Mouse (Mus musculus): ENCODE data around the gene Vps72.
A peak's percentile ranks its signal among the peaks of the same experiment; 100 is the strongest.
"Not testable (repeated sequence)": the region's sequence is repeated elsewhere in the genome, so short reads cannot be mapped to it uniquely, and the experiment has no call there.

The Vps72 gene

GRCm38 (mm10) chr3:95133680-95134101, 22.9 kb downstream of the Vps72 start, which contains the start of the genes Scnm1 and Lysmd1:
Gene Scnm1, minus strand, starts transcription at chr3:95134011.
Gene Lysmd1, plus strand, starts transcription at chr3:95134088.
- DNase-seq (ENCODE audit: low read depth, low spot score), result peak; percentile 87

DNA sequence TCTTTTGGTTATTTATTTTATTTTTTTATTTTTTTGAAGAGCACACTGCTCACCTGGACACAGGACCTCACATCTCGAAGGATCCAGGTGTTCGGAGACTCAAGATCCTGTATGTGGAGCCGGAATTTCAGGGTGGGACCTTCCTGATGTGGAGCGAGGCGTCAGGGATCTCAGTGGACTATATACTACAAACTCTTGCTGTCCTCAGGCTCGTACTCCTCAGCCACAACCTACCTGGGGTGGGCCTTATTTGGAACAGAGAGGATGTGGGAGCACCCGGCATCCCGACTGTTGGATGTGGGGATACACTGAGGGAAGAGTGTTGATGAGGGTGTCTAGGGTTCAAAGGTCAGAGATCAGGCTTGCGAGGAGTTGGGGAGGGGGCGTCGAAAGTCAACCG, 23.3 kb downstream of the Vps72 start:
- DNase-seq (ENCODE audit: low read depth, low spot score), result not testable (repeated sequence)

DNA sequence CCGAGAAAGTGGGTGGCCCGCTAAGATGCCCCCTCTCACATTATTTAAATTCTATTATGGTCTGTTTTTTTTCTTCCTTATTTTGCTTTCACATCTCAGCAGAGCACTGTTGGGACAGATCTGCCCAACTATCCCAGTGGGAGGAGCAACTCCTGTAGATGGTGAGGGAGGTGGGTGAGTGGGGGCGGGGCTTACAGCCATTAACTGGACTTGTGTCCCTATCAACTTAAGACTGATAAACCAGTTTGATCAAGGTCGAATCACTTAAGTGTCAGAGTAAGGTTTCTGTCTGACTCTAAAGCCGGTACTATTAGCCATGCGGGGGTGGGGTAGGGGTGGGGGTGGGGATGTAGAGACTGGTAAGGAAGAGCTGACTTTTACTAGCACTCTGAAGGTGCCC, 24.2 kb downstream of the Vps72 start:
- no peak for DNase-seq (ENCODE audit: low read depth, low spot score)

GRCm38 (mm10) chr3:95135433-95136052, 24.7 kb downstream of the Vps72 start:
- DNase-seq (ENCODE audit: low read depth, low spot score), result no peak

- DNase-seq (ENCODE audit: low read depth, low spot score), result no peak
These were observed 25.5 kb downstream of the Vps72 start for GRCm38 (mm10) chr3:95136336-95136735.

GRCm38 (mm10) chr3:95139586-95140288, 28.9 kb downstream of the Vps72 start:
- DNase-seq (ENCODE audit: low read depth, low spot score), result no peak

GRCm38 (mm10) chr3:95140289-95140595, 29.4 kb downstream of the Vps72 start:
- DNase-seq (ENCODE audit: low read depth, low spot score), result no peak

GRCm38 (mm10) chr3:95140795-95141194, 30.0 kb downstream of the Vps72 start:
- DNase-seq (ENCODE audit: low read depth, low spot score), result no peak

GRCm38 (mm10) chr3:95141474-95141873, 30.7 kb downstream of the Vps72 start:
- no peak for DNase-seq (ENCODE audit: low read depth, low spot score)

- no peak for DNase-seq (ENCODE audit: low read depth, low spot score)
These were observed 31.3 kb downstream of the Vps72 start, which contains the start of gene Tnfaip8l2 for GRCm38 (mm10) chr3:95141952-95142616. Gene Tnfaip8l2, minus strand, starts transcription at chr3:95142360.

DNA sequence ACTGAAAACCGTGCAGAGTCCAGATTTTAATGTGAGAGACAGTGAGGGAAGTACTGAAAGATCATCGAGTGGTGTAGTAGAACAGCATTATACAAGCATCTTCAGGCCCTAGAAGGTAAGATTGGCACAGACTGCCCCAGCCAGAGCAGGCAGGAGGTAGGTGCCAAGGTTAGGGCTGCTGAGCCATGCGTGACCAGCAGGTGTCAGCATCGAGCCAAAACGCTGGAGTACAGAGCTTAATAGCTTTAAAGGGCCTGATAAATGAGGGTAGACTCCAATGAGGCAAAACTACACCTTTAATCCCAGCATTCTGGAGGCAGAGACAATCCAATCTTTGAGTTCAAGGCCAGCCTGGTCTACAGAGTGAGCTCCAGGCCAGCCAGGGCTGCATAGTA, 31.8 kb downstream of the Vps72 start:
- peak; percentile 67 for DNase-seq (ENCODE audit: low read depth, low spot score)

DNA sequence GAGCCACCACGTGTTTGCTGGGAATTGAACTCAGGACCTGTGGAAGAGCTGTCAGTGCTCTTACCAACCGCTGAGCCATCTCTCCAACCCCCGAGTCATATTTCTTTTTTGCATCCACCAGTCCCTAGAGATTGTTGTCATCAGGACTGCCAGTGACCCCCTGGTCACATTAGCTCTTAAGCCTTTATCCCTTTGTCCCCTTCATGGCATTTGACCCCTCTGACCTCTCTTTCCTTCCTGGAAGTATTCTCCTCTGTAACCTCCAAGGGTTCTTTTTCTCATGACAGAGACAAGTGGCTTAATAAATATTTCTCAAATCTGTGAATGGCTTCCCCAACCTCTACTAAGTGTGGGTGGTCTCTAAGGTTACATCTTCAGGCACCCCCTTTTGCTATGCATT, 37.1 kb downstream of the Vps72 start:
- no peak for DNase-seq (ENCODE audit: low read depth, low spot score)

DNA sequence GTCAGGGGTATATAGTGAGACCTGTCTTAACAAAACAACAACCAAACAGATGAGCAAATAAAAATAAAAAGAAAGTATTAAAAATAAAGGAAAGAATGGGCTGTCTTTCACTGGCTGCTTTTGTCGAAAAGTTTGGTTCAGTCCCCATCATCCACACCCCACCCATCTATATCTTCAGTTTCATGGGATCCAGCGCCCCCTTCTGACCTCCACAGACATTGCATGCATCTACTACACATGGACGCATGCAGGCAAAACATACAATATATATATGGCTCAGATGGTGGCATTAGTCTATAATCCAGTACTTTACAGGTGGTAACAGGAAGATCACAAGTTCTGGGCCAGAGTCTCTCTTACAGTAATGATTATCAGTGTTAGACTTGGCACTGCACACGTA, 43.1 kb downstream of the Vps72 start:
- DNase-seq (ENCODE audit: low read depth, low spot score), result no peak

DNA sequence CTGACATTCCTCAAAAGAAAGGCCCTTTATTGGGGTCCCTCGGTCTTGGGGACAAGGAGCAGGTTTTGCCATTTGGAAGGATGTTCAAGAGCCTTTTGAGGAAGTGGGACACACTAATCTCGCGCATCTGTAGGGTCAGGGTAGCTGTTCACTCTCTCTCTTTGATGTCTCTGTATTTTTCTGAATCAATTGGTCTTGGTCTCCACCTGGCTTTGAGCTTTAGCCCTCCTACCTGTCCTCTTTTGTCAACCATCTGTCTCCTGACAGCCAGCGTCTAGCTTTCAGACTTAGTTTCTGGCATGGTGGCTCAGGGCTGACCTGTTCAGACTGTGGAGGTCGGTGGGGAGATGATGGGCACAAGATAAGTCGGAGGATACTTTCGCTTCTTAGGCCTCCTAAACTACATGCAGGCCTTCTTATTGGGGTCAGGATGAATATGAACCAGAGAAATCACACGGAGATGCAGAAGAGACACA, 48.7 kb downstream of the Vps72 start:
- no peak for DNase-seq (ENCODE audit: low read depth, low spot score)

GRCm38 (mm10) chr3:95159987-95160963, 49.5 kb downstream of the Vps72 start, which contains the start of gene Sema6c:
Gene Sema6c, plus strand, starts transcription at chr3:95160457.
- peak; percentile 74 for DNase-seq (ENCODE audit: low read depth, low spot score)

GRCm38 (mm10) chr3:95161041-95161551, 50.3 kb downstream of the Vps72 start:
- no peak for DNase-seq (ENCODE audit: low read depth, low spot score)

- DNase-seq (ENCODE audit: low read depth, low spot score), result no peak
These were observed 51.0 kb downstream of the Vps72 start for GRCm38 (mm10) chr3:95161618-95162344.

- no peak for DNase-seq (ENCODE audit: low read depth, low spot score)
These were observed 51.5 kb downstream of the Vps72 start for GRCm38 (mm10) chr3:95162345-95162628.

DNA sequence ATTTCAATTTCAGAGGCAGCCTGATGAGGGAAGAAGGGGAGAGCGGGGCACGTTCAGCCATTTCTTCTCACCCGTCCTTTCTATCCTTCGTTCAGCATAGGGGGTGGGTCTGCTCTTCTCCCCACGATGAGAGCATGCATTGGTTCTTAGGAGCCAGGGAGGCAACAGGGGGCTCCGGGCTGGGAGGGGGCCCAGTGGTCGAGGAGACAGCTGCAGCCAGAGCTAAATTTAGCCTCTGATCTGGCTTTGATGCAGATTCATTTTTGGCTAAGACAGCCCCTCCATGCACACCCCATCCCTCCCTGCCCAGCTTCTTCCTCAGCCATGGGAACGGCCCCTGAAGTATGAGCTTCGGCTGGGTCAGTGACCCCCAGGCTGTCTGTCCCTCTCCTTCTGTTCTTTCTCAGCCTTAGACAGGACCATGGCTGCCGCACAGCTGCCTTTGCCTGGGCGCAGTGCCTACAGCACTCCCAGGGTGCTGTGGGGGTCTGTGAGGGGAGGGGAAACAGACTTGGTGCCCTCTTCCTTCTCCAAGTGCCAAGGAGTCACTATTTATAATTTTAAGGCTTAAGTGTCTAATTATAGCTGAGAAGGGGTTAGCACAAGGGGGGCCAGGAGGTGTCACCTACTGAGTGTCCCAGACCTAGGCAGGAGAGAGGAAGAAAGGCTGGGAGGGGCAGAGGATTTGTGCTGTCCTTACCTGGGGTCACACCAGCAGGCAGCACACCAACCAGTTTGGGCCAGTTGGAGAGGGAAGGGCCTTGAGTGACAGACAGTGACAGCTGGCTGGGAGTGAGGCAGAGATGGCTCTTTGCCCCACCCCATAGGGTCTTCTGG, 52.8 kb downstream of the Vps72 start:
- DNase-seq (ENCODE audit: low read depth, low spot score), result no peak

DNA sequence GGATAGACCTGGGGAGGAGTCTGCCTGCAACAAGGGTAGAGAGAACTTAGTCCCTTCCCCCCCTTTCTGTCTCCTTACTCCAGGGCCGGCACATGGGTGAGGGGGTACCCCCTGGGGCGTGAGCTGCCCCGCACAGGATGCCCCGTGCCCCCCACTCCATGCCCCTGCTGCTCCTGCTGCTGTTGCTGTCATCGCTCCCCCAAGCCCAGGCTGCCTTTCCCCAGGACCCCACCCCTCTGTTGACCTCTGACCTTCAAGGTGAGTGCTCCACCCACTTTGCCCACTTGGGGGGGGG, 53.4 kb downstream of the Vps72 start:
- DNase-seq (ENCODE audit: low read depth, low spot score), result no peak

Measured in retina, adult 2 months (tissue).